Mouse (Mus musculus) midbrain, embryonic 10.5 days (tissue): ENCODE results near the gene Hjurp. TPM values are rescaled to one million over a fixed set of nuclear protein-coding genes. Genes with fewer than 3 reads are reported as not detected.

Source experiments
- DNase-seq: peaks from one replicate; pipeline ENCODE4 v3.0.0-alpha.2; 2017; ENCODE audit warnings: low spot score
- H3K27ac ChIP-seq: fragments of 300-500 bp; sonication (generic); replicated peaks from 2 replicates; pipeline ENCODE4 v1.5.1; 2016; ENCODE audit warnings: mild to moderate bottlenecking
- H3K27me3 ChIP-seq: fragments of 300-500 bp; sonication (generic); 2 replicates; pipeline ENCODE4 v1.6.1; 2016; ENCODE audit warnings: low read depth, mild to moderate bottlenecking; ENCODE audit not compliant: poor library complexity, severe bottlenecking
- H3K36me3 ChIP-seq: fragments of 300-500 bp; sonication (generic); 2 replicates; pipeline ENCODE4 v1.6.1; 2016; ENCODE audit warnings: mild to moderate bottlenecking, moderate library complexity
- H3K4me1 ChIP-seq: fragments of 300-500 bp; sonication (generic); 2 replicates; pipeline ENCODE4 v1.6.1; 2016
- H3K4me3 ChIP-seq: fragments of 300-500 bp; sonication (generic); 2 replicates; pipeline ENCODE4 v1.5.1; 2016; ENCODE audit warnings: mild to moderate bottlenecking, moderate library complexity
- H3K9me3 ChIP-seq: fragments of 300-500 bp; sonication (generic); replicated peaks from 2 replicates; pipeline ENCODE4 v1.6.1; 2016; ENCODE audit warnings: mild to moderate bottlenecking
- WGBS: fragments of 180-500 bp; shearing (Covaris S2); methylation state at CpG from one replicate; pipeline ENCODE4 v1.1.7; 2016; 5-methylcytosine and 5-hydroxymethylcytosine counted together
- polyA plus RNA-seq: library from polyadenylated mRNA; unstranded; fragments of >200 nt; fragmentation: Nextera tagmentation; extraction: Ambion mirVana; gene quantifications from 2 replicates; pipeline ENCODE4 v1.2.1, GENCODE M21; 2016

Hjurp gene
- polyA plus RNA-seq, 1 experiment from 2014 or later: 213 TPM

DNA sequence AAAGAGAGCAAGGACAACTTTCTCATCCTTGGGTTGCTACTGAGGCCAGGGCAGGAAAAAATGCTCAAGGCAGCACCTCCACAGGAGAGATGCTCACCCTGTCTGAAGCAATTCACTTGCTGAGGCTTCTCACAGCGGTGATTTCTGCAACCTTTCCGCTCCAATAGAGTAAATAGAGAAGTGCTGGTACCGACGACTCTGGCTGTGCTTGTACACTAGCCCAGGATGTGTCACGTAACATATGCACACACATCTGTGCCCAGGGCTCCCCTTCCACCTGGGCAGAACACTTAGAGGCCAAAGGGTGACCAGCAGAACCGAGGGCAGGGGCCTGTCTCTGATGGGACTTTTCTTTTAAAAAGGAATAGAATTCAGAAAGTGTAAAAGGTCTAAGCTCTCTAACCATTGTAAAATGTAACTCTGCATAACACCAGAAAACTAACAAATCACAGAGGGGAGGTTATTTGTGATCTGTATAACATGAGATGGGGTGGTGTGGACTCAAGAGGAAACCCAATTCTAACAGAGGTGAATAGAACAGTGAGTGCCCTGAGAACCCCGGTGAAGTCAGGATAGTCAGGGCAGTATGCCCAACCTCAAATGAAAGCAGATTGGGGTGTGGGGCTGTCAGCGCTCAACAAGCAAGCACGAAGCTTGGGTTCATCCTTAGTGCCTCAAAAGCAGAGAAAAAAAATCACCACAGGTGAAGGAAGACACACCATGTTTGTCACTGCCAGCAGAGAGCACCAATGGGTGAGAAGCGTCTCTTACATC, 16.6 kb downstream of the Hjurp start:
- no peak for DNase-seq
- no peak overlapping the region for H3K27ac ChIP-seq
- H3K4me3 ChIP-seq: no peak overlapping the region
- H3K27me3 ChIP-seq: no peaks in the 10 kb centered on the region
- H3K9me3 ChIP-seq: peaks cover 99% of the 10 kb centered on the region
- WGBS: 85% methylated on average over 10 of the region's 10 CpGs
- H3K4me1 ChIP-seq: no peaks in the 10 kb centered on the region
- peaks cover 66% of the 10 kb centered on the region for H3K36me3 ChIP-seq

DNA sequence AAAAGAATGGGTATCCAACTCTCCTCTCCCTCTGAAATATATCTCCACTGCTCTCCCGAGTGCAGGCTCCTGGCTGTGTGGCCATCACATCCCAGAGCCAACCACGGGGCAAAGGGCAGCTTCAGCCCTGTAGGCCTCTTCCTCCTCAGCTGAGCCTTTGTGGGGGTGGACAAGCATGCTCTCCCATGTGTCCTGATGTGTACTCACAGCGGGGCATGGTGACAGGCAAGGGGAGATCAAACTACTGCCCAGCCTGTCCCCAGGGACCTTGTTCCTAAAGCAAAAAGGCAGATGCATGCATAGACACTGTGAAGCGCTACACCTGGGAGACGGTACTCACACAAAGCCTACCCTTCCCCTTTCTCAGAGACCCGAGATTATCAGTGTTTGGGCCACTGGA, 17.3 kb downstream of the Hjurp start:
- Histone ChIP-seq H3K4me1 (no peaks in the 10 kb centered on the region), H3K4me3 (no peak overlapping the region), H3K9me3 (peaks cover 99% of the 10 kb centered on the region), H3K36me3 (peaks cover 59% of the 10 kb centered on the region), H3K27me3 (no peaks in the 10 kb centered on the region), H3K27ac (no peak overlapping the region)
- WGBS: 87% methylated on average over 6 of the region's 6 CpGs
- DNase-seq: no peak

DNA sequence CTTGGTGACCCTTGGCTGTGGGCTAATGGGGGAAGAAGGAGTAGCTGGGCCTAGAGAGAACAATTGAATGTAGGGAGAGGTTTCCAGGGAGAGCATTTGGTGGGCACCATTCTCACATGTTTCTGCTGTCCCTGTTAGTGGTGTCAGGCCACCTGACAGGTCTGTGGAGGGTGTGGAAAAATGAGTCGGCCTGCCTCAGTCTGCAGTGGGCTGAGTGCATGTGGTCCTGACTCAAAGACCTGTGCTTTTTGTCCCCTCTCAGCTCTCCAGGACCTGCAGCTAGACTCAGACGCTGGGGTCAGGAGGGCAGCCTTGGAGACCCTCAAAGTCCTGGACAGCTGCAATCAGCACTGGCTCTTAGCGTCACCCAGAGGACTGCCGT, 17.8 kb downstream of the Hjurp start:
- Histone ChIP-seq H3K36me3 (peaks cover 54% of the 10 kb centered on the region), H3K4me3 (no peak overlapping the region), H3K27me3 (no peaks in the 10 kb centered on the region), H3K4me1 (no peaks in the 10 kb centered on the region), H3K9me3 (peaks cover 99% of the 10 kb centered on the region), H3K27ac (no peak overlapping the region)
- no peak for DNase-seq
- WGBS: 81% methylated on average over 4 of the region's 4 CpGs

- 83% methylated on average over 8 of the region's 8 CpGs for WGBS
- Histone ChIP-seq H3K4me1 (no peaks in the 10 kb centered on the region), H3K36me3 (peaks cover 49% of the 10 kb centered on the region), H3K27ac (no peak overlapping the region), H3K9me3 (peaks cover 99% of the 10 kb centered on the region), H3K4me3 (no peak overlapping the region), H3K27me3 (no peaks in the 10 kb centered on the region)
- DNase-seq: no peak
Observed at GRCm38 (mm10) chr1:88258881-88259642, 18.4 kb downstream of the Hjurp start.

- Histone ChIP-seq H3K9me3 (peaks cover 99% of the 10 kb centered on the region), H3K36me3 (peaks cover 42% of the 10 kb centered on the region), H3K27ac (no peak overlapping the region), H3K27me3 (no peaks in the 10 kb centered on the region), H3K4me1 (no peaks in the 10 kb centered on the region), H3K4me3 (no peak overlapping the region)
- DNase-seq: no peak
- 76% methylated on average over 6 of the region's 6 CpGs for WGBS
Observed at GRCm38 (mm10) chr1:88258361-88258760, 19.1 kb downstream of the Hjurp start.

- no peaks in the 10 kb centered on the region for H3K27me3 ChIP-seq
- H3K9me3 ChIP-seq: peaks cover 99% of the 10 kb centered on the region
- 81% methylated on average over 6 of the region's 6 CpGs for WGBS
Observed at GRCm38 (mm10) chr1:88257681-88258080, 19.8 kb downstream of the Hjurp start.

GRCm38 (mm10) chr1:88256886-88257663, 20.4 kb downstream of the Hjurp start:
- Histone ChIP-seq H3K9me3 (peaks cover 99% of the 10 kb centered on the region), H3K4me3 (no peak overlapping the region), H3K4me1 (no peaks in the 10 kb centered on the region), H3K27me3 (no peaks in the 10 kb centered on the region), H3K27ac (no peak overlapping the region), H3K36me3 (peaks cover 29% of the 10 kb centered on the region)
- no peak for DNase-seq
- WGBS: 81% methylated on average over 10 of the region's 10 CpGs

More at GRCm38 (mm10) chr1:88257681-88258080, 19.8 kb downstream of the Hjurp start:
- Histone ChIP-seq H3K4me3 (no peak overlapping the region), H3K4me1 (no peaks in the 10 kb centered on the region), H3K27ac (no peak overlapping the region), H3K36me3 (peaks cover 35% of the 10 kb centered on the region)
- no peak for DNase-seq

GRCm38 (mm10) chr1:88255989-88256754, 21.3 kb downstream of the Hjurp start:
- H3K27me3 ChIP-seq: no peaks in the 10 kb centered on the region
- H3K4me1 ChIP-seq: no peaks in the 10 kb centered on the region
- no peak overlapping the region for H3K27ac ChIP-seq
- WGBS: 80% methylated on average over 13 of the region's 13 CpGs
- H3K36me3 ChIP-seq: peaks cover 20% of the 10 kb centered on the region
- H3K9me3 ChIP-seq: peaks cover 97% of the 10 kb centered on the region
- DNase-seq: no peak
- no peak overlapping the region for H3K4me3 ChIP-seq

- H3K27me3 ChIP-seq: no peaks in the 10 kb centered on the region
- H3K4me3 ChIP-seq: no peak overlapping the region
- H3K27ac ChIP-seq: no peak overlapping the region
- no peak for DNase-seq
- peaks cover 97% of the 10 kb centered on the region for H3K9me3 ChIP-seq
- H3K4me1 ChIP-seq: no peaks in the 10 kb centered on the region
- WGBS: 55% methylated on average over 2 of the region's 2 CpGs
- peaks cover 13% of the 10 kb centered on the region for H3K36me3 ChIP-seq
Observed at GRCm38 (mm10) chr1:88255466-88255857, 22.0 kb downstream of the Hjurp start.

GRCm38 (mm10) chr1:88254793-88255465, 22.5 kb downstream of the Hjurp start:
- no peak overlapping the region for H3K27ac ChIP-seq
- no peak for DNase-seq
- peaks cover 97% of the 10 kb centered on the region for H3K9me3 ChIP-seq
- 90% methylated on average over 12 of the region's 12 CpGs for WGBS
- no peak overlapping the region for H3K4me3 ChIP-seq
- peaks cover 7% of the 10 kb centered on the region for H3K36me3 ChIP-seq
- H3K4me1 ChIP-seq: no peaks in the 10 kb centered on the region
- H3K27me3 ChIP-seq: no peaks in the 10 kb centered on the region

DNA sequence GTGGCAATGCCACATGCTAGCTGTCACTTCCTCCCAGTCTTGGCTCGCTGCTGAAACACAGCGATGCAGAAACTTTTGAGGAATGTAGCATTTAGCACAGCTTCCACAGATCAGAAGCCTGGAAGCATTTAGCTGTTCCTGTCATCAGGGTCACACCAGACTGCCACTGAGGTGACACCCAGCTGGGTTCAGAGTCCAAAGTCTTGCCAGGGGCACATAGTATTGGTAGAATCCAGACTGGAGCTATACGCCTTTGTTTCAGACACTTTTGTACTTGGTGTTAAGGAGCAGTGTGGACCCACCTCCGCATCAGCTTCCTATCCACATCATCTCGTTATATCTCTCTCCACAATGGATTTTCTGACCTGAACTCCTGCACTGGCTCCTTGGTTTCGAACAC, 23.9 kb downstream of the Hjurp start:
- Histone ChIP-seq H3K27ac (no peak overlapping the region), H3K4me3 (no peak overlapping the region), H3K36me3 (no peaks in the 10 kb centered on the region), H3K4me1 (no peaks in the 10 kb centered on the region), H3K9me3 (peaks cover 98% of the 10 kb centered on the region), H3K27me3 (no peaks in the 10 kb centered on the region)
- no peak for DNase-seq
- WGBS: 76% methylated on average over 6 of the region's 6 CpGs

DNA sequence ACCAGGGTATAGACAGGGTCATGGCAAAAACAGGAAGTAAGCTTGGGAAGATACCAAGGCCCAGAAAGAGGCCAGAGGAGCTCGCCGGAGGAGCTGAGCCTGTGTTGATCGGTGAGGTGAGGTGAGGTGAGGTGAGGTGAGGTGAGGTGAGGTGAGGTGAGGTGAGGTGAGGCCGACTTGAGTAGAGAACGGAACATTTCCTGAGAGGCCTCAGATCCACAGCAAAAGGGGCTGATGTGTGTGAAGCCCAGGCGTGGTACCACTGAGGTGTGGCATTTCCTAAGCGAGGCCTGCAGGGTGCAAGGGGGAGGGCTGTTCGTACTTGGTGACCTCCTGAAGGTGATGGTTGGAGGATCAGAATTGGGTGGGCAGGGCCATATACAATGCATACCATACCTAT, 24.3 kb downstream of the Hjurp start:
- WGBS: 75% methylated on average over 8 of the region's 8 CpGs

More for the DNA sequence above, 24.3 kb downstream of the Hjurp start:
- H3K36me3 ChIP-seq: no peaks in the 10 kb centered on the region
- no peak for DNase-seq
- no peaks in the 10 kb centered on the region for H3K27me3 ChIP-seq
- no peak overlapping the region for H3K4me3 ChIP-seq
- no peaks in the 10 kb centered on the region for H3K4me1 ChIP-seq
- H3K27ac ChIP-seq: no peak overlapping the region
- H3K9me3 ChIP-seq: peaks cover 98% of the 10 kb centered on the region
